Mouse (Mus musculus): Measurements from ENCODE around the gene Dab1.

- TF ChIP-seq CTCF (IDR thresholded peaks at IDR 0.05; ENCODE audit: control insufficient read depth, insufficient read depth, insufficient replicate concordance, low read depth, low read length) (no peak), POLR2A (IDR thresholded peaks at IDR 0.05; ENCODE audit: control insufficient read depth, low read depth, low read length) (no peak)
Measured at GRCm38 (mm10) chr4:103804461-103804860, 185.3 kb downstream of the Dab1 start.
